Mouse (Mus musculus) hindbrain, embryonic 16.5 days (tissue): ENCODE results near the gene Kcnb1. TPM values are rescaled to one million over a fixed set of nuclear protein-coding genes. Genes with fewer than 3 reads are reported as not detected.

Experiments
- ATAC-seq: fragments of 200-750 bp; cut with Nextera tagmentation; 2 replicates; pipeline ENCODE4 v1.8.0; 2017; ENCODE audit warnings: moderate TSS enrichment, moderate library complexity
- H3K27ac ChIP-seq: fragments of 300-500 bp; sonication (generic); 2 replicates; pipeline ENCODE4 v1.5.1; 2014; ENCODE audit warnings: low read depth, mild to moderate bottlenecking, control low read depth, low read length, moderate library complexity
- H3K27me3 ChIP-seq: fragments of 300-500 bp; sonication (generic); replicated peaks from 2 replicates; pipeline ENCODE4 v1.6.1; 2014; ENCODE audit warnings: low read length; ENCODE audit not compliant: control insufficient read depth, insufficient read depth
- H3K36me3 ChIP-seq: fragments of 300-500 bp; sonication (generic); 2 replicates; pipeline ENCODE4 v1.6.1; 2014; ENCODE audit warnings: mild to moderate bottlenecking, low read length, moderate library complexity, mixed read lengths; ENCODE audit not compliant: control insufficient read depth, insufficient read depth
- H3K4me1 ChIP-seq: fragments of 300-500 bp; sonication (generic); 2 replicates; pipeline ENCODE4 v1.6.1; 2014; ENCODE audit warnings: low read depth, low read length; ENCODE audit not compliant: control insufficient read depth, insufficient read depth
- H3K4me2 ChIP-seq: fragments of 300-500 bp; sonication (generic); 2 replicates; pipeline ENCODE4 v1.6.1; 2014; ENCODE audit warnings: mild to moderate bottlenecking, low read length, control low read depth, moderate library complexity
- H3K4me3 ChIP-seq: fragments of 300-500 bp; sonication (generic); 2 replicates; pipeline ENCODE4 v1.5.1; 2014; ENCODE audit warnings: mild to moderate bottlenecking, low read length, control low read depth, moderate library complexity
- H3K9ac ChIP-seq: fragments of 300-500 bp; sonication (generic); 2 replicates; pipeline ENCODE4 v1.6.1; 2014; ENCODE audit warnings: low read depth, mild to moderate bottlenecking, control low read depth, low read length, moderate library complexity
- H3K9me3 ChIP-seq: fragments of 300-500 bp; sonication (generic); 2 replicates; pipeline ENCODE4 v1.6.1; 2014; ENCODE audit warnings: mild to moderate bottlenecking, low read length, moderate library complexity; ENCODE audit not compliant: control insufficient read depth
- WGBS: fragments of 180-500 bp; shearing (Covaris S2); extraction: QIAGEN DNeasy Blood & Tissue Kit; methylation state at CpG from one replicate; pipeline ENCODE4 v1.1.7; 2014; 5-methylcytosine and 5-hydroxymethylcytosine counted together
- polyA plus RNA-seq: library from polyadenylated mRNA; unstranded; fragments of >200 nt; fragmentation: Nextera tagmentation; extraction: Ambion mirVana; gene quantifications from 2 replicates; pipeline ENCODE4 v1.2.1, GENCODE M21; 2015

Kcnb1 gene
- polyA plus RNA-seq, 1 experiment from 2014 or later, result 3.2 TPM

DNA sequence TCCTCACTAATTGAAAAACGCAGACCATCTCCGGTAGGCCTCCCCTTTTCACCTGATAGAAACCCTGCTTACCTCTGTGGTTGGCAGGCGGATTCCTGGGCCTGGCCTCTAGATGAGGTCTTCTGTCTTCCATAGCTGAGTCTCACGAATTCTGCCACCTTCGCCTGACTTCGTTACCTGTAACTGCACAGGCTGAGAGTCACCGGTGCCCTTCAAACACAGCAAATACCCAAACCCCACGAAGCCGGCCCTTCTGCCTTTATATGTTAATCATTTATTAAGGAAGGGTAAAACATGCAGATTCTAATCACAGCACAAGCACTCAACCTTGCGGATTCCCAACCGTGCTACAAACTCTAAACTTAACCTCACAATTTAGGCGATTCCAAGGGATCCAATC, 130.0 kb downstream of the Kcnb1 start:
- 70% methylated on average over 12 of the region's 12 CpGs for WGBS

GRCm38 (mm10) chr2:167059536-167059935, 130.4 kb downstream of the Kcnb1 start:
- peaks cover 30% of the 10 kb centered on the region for H3K36me3 ChIP-seq
- WGBS, result 48% methylated on average over 8 of the region's 8 CpGs

More for the DNA sequence above, 130.0 kb downstream of the Kcnb1 start:
- H3K4me3 ChIP-seq, result no peak overlapping the region
- H3K36me3 ChIP-seq, result peaks cover 28% of the 10 kb centered on the region
- H3K9ac ChIP-seq, result 0 out of 2 replicates have a peak overlapping the region, but pooled peaks have one; percentile 27
- ATAC-seq, result no peak
- no peak overlapping the region for H3K4me2 ChIP-seq
- H3K9me3 ChIP-seq, result no peaks in the 10 kb centered on the region
- no peak overlapping the region for H3K27ac ChIP-seq
- H3K4me1 ChIP-seq, result peaks cover 21% of the 10 kb centered on the region
- no peaks in the 10 kb centered on the region for H3K27me3 ChIP-seq

GRCm38 (mm10) chr2:167058814-167059387, 131.1 kb downstream of the Kcnb1 start:
- WGBS, result 58% methylated on average over 3 of the region's 3 CpGs
- Histone ChIP-seq H3K4me3 (no peak overlapping the region), H3K4me2 (no peak overlapping the region), H3K36me3 (peaks cover 30% of the 10 kb centered on the region), H3K27me3 (no peaks in the 10 kb centered on the region), H3K9ac (no peak overlapping the region), H3K27ac (no peak overlapping the region), H3K4me1 (peaks cover 16% of the 10 kb centered on the region), H3K9me3 (no peaks in the 10 kb centered on the region)
- ATAC-seq, result no peak

More at GRCm38 (mm10) chr2:167059536-167059935, 130.4 kb downstream of the Kcnb1 start:
- Histone ChIP-seq H3K9ac (0 out of 2 replicates have a peak overlapping the region, but pooled peaks have one; percentile 27), H3K4me1 (peaks cover 16% of the 10 kb centered on the region), H3K4me3 (no peak overlapping the region), H3K4me2 (no peak overlapping the region), H3K27me3 (no peaks in the 10 kb centered on the region), H3K9me3 (no peaks in the 10 kb centered on the region), H3K27ac (no peak overlapping the region)
- ATAC-seq, result no peak

- Histone ChIP-seq H3K4me3 (no peak overlapping the region), H3K9ac (no peak overlapping the region), H3K9me3 (no peaks in the 10 kb centered on the region), H3K4me2 (no peak overlapping the region), H3K4me1 (peaks cover 20% of the 10 kb centered on the region), H3K27ac (no peak overlapping the region), H3K36me3 (peaks cover 30% of the 10 kb centered on the region), H3K27me3 (no peaks in the 10 kb centered on the region)
- WGBS, result 79% methylated on average over 3 of the region's 3 CpGs
- ATAC-seq, result no peak
These were observed 131.8 kb downstream of the Kcnb1 start for GRCm38 (mm10) chr2:167058201-167058600.

DNA sequence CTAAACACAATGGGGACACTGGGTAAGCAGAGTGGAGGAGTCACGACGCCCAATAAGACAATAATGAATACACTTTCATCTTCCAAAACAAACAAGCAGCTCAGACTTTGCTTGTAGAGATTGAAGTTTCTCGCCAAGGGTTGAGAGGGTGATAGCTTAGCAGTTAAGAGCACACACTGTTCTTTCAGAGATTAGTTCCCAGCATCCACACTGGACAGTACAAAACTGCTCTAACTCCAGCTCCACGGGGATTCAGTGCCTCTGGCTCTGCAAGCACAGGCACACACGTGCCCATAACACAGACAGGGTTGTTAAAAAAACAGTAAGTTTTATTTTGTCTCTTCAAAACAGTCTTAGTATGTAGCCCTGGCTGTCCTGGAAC, 133.0 kb downstream of the Kcnb1 start:
- H3K27ac ChIP-seq, result no peak overlapping the region
- no peaks in the 10 kb centered on the region for H3K9me3 ChIP-seq
- H3K4me3 ChIP-seq, result no peak overlapping the region
- WGBS, result 88% methylated on average over 5 of the region's 5 CpGs
- no peak for ATAC-seq
- no peak overlapping the region for H3K9ac ChIP-seq
- H3K4me2 ChIP-seq, result no peak overlapping the region
- H3K36me3 ChIP-seq, result peaks cover 33% of the 10 kb centered on the region
- peaks cover 19% of the 10 kb centered on the region for H3K4me1 ChIP-seq
- no peaks in the 10 kb centered on the region for H3K27me3 ChIP-seq

DNA sequence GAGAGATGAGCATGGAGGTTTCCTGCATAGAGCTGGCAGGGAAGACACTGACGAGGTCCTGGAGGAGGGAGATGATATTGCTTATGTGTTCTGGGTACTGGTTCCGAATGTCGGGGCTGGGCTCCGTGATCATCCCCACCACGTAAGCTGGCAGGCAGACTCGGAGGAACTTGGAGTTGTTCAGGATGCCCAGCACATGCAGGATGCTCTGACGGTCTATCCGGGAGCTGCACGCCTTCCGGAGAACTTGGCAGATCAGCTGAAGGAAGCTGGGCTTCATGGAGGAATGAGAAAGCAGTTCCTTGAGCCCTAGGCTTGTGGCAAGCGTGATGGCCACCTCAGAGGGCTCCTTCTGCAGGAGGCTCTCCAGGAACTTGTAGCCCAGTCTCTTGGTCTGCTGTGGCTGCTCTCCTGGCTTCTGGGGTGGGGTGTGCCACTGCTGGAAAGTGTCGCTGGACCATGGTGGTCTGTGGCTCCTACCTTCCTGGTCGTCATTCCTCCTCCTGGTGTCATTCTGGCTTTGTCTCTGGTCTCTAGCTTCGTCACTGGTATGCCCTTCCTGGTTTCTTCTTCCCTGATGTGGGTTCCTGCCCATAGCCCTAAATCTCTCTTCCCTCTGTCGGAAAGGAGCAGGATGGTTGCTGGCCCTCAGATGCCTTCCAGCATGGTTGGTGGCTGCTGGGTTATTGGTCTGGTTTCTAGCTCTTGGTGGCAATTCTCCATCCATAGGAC, 133.6 kb downstream of the Kcnb1 start:
- 95% methylated on average over 15 of the region's 15 CpGs for WGBS
- Histone ChIP-seq H3K36me3 (peaks cover 33% of the 10 kb centered on the region), H3K27ac (no peak overlapping the region), H3K27me3 (no peaks in the 10 kb centered on the region), H3K9ac (no peak overlapping the region), H3K9me3 (no peaks in the 10 kb centered on the region), H3K4me2 (no peak overlapping the region), H3K4me1 (peaks cover 14% of the 10 kb centered on the region), H3K4me3 (no peak overlapping the region)
- no peak for ATAC-seq

DNA sequence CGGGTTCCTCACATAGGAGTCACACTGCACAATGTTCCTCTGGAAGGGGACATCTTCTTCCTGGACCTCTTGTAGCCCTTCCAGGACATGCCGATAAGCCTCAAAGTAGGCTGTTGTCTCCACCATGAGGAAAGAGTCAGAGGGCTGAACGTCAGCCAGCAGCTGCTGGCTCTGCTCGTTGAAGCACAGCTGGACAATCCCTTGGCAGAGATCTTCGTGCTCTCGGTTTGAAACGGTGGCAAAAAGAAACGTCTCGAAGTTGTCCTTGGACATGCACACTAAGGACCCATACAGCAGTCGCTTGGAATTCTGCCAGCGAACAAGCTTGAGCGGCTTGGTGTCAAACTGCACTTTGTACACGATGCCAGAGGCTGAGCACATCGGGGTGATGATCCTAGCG, 134.6 kb downstream of the Kcnb1 start:
- Histone ChIP-seq H3K27me3 (no peaks in the 10 kb centered on the region), H3K4me3 (no peak overlapping the region), H3K27ac (no peak overlapping the region), H3K36me3 (peaks cover 33% of the 10 kb centered on the region), H3K9ac (no peak overlapping the region), H3K4me1 (peaks cover 5% of the 10 kb centered on the region), H3K4me2 (no peak overlapping the region), H3K9me3 (no peaks in the 10 kb centered on the region)
- no peak for ATAC-seq
- 75% methylated on average over 15 of the region's 15 CpGs for WGBS

DNA sequence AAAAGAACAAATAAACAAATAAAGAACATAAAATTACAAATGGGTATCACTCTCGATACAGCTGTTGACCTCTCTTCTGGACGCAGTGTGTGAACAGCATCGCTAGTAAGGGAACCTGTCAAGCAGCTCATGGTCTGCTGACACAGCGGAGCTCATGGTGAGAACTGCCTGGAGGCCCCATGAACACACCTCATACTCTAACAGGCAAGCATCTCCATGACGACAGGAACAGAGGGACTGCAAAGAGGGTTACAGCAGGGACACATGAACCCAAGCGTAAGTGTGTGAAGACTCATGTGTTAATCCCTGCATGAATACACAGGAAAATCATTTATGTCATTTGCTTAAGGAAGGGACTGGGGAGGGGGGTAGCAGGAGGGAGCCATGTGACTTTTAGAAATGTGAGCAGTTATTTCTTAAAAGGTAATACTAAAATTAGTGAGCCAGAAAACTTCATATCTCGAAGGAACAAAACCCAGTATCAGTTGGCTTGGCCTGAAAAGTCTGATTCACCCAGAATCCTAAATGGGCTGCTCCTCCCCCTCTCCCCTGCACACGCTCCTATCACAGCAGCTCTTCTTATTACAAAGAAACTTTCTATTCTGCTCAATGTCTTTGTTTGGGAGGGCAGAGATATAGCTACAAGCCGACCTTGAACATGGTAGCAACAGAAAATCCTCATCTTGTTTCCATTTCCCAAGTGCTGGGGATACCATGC, 136.7 kb downstream of the Kcnb1 start:
- H3K4me1 ChIP-seq, result peaks cover 4% of the 10 kb centered on the region; the same call in 1 of the 2 replicates
- no peaks in the 10 kb centered on the region for H3K27me3 ChIP-seq
- H3K4me2 ChIP-seq, result no peak overlapping the region
- no peak overlapping the region for H3K27ac ChIP-seq
- H3K36me3 ChIP-seq, result peaks cover 48% of the 10 kb centered on the region
- H3K4me3 ChIP-seq, result no peak overlapping the region
- no peaks in the 10 kb centered on the region for H3K9me3 ChIP-seq
- WGBS, result 56% methylated on average over 9 of the region's 9 CpGs
- peak overlapping the region; percentile 1; the same call in 1 of the 2 replicates for H3K9ac ChIP-seq
- ATAC-seq, result no peak
